Mouse (Mus musculus) adrenal gland, adult 2 months (tissue): ENCODE measurements around the gene Phf21a. TPM values are rescaled to one million over a fixed set of nuclear protein-coding genes. Genes with fewer than 3 reads are reported as not detected.

Experiments
- DNase-seq: peaks from one replicate; pipeline ENCODE4 v3.0.0; 2021
- long read RNA-seq: library from polyadenylated mRNA; stranded (forward); transcript quantifications from one replicate; pipeline ENCODE4 v2.0.0, GENCODE M21; 2021
- polyA plus RNA-seq: library from polyadenylated mRNA; depleted of rRNA; stranded (reverse); fragments of >200 nt; gene quantifications from 2 replicates; pipeline ENCODE4 v1.2.3, GENCODE M21; 2012; rRNA removed
- total RNA-seq, 2 experiments: library from RNA; stranded (reverse); gene quantifications; 2 replicates each; pipeline ENCODE4 v1.2.3; 2021

The Phf21a gene
- total RNA-seq: 10 to 100 TPM; 66.5 to 82.4 TPM
- polyA plus RNA-seq: 24.4 and 27.2 TPM in 2 replicates
- long read RNA-seq, full-length matches to known transcripts: 1 of 15 reads
- long read RNA-seq, partial matches to known transcripts: 4 of 15 reads
- long read RNA-seq, other reads (novel, unspliced or antisense): 10 of 15 reads

GRCm38 (mm10) chr2:92092817-92093216, at the start of gene Phf21a:
Gene Phf21a (plus strand): TSS chr2:92093117.
- DNase-seq: no peak

DNA sequence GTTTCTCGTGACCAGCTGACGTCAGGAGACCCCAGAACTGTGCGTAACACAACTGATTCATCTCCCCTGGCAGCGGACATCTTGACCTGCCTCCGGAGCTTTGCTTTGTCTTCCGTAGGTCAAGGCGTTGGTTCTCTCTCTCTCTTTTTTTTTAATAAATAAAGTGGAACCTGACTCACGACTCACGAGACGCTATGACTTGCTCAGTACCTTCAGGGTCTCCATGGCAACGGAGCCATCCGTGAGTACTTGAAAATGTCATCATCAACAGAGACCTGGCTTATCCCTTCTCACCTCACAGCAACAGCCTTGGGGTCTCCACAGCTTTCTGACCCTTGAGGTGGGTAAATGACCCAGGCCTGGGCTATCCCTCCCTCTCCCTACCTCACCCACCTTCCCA, 49.6 kb upstream of the Phf21a start:
- DNase-seq: no peak

DNA sequence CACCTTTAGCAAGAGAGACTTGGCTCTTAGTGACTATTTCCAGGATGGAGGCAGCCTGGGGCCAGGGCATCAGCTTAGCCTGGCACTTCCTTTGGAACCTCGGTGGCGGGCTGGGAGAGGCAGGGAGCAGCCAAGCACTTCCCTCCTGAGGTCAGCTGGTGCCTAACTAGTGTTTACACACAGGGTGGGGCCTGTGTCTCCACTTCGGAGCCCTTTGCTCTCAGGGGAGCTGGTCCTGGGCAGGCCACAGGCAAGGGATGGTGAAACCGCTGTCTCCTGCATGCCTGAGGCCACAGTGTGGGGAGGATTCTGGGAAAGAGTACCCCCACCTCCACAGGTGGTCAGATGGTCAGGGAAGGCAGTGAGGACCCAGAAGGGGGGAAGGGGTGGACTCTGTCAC, 45.3 kb upstream of the Phf21a start:
- no peak for DNase-seq

GRCm38 (mm10) chr2:92048034-92048690, 44.8 kb upstream of the Phf21a start:
- DNase-seq: no peak

- peak; percentile 23 for DNase-seq
These were observed 40.7 kb upstream of the Phf21a start for GRCm38 (mm10) chr2:92052188-92052587.

DNA sequence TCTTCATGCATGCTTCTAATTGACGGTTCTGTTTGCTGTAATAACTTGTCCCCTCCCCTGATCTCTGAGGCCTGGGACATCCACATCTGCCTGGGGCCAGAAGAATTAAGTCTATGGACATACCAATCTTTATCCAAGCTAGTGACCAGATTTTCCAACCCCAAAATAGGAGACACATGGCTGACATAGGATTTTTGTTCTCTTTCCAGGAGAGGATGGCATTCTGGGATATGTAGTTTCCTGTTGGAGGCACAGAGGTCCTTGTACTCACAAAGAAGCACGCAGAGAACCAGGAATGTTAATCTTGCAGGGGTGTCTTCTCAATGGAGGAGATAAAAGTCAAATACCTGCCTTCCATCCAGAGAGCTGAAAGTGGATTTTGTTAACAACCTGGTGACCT, 40.2 kb upstream of the Phf21a start:
- DNase-seq: no peak

GRCm38 (mm10) chr2:92055101-92055813, 37.7 kb upstream of the Phf21a start:
- peak; percentile 96 for DNase-seq

DNA sequence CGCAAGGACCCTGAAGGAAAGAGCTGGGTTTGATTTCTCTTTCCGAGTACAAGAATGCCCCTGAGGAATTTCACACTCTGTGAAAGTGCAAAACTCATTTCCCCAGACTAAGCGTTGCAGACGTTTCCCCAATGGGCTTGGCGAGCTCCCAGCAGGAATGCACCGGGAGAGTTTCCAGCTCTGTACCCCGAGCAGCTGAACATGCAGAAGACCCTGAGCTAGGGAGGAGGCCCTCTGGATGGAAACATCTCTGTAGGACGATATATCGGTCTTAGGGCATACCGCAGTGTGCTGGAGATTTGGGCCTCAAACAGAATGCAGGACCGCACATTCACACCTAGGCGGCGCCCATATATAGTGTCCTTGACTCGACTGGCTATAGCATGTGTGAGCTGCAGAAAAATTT, 37.1 kb upstream of the Phf21a start:
- peak; percentile 65 for DNase-seq

DNA sequence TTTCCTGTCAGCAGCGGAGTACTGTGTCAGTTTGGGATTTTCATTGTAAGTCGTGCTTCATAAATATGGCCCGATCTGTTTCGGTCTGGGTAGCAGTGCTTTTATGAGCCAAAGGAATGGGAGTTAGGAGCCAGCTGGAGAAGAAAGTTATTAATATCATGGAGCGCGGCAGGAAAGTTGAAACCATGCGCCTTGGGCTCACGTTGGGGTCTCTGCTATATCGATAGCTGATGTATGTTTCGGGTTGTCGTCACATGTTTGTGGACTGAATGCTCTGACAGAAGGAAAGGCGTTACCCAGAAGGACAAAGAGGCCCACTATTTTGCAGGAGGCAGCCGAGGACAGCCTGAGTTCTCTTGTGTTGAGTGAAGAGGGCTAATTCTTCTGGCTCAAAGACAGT, 36.2 kb upstream of the Phf21a start:
- DNase-seq: no peak

GRCm38 (mm10) chr2:92058469-92058868, 34.4 kb upstream of the Phf21a start:
- peak; percentile 94 for DNase-seq

GRCm38 (mm10) chr2:92058936-92059335, 34.0 kb upstream of the Phf21a start:
- DNase-seq: no peak

- peak; percentile 86 for DNase-seq
These were observed 33.3 kb upstream of the Phf21a start for GRCm38 (mm10) chr2:92059481-92060220.

DNA sequence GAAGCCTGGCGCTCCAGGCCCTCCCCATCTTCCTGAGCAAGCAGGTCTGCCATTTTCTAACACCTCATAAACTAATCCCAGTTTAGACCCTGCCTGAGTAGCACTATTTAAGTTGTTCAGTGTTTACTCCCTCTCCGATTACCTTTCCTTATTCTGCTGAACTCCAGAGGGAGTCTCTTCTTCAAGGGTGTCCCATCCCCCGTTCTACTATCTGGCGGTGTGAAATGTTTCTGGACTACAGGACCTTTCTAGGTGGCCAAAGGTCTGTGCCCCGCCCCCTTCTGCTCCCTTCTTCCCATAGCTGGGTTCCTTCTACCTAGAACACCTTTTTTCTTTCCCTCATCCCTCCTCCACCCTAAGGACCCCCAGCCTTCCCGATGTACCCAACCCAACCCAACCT, 32.6 kb upstream of the Phf21a start:
- no peak for DNase-seq

- no peak for DNase-seq
These were observed 31.6 kb upstream of the Phf21a start for GRCm38 (mm10) chr2:92061337-92061736.

GRCm38 (mm10) chr2:92063106-92063505, 29.8 kb upstream of the Phf21a start:
- DNase-seq: no peak

DNA sequence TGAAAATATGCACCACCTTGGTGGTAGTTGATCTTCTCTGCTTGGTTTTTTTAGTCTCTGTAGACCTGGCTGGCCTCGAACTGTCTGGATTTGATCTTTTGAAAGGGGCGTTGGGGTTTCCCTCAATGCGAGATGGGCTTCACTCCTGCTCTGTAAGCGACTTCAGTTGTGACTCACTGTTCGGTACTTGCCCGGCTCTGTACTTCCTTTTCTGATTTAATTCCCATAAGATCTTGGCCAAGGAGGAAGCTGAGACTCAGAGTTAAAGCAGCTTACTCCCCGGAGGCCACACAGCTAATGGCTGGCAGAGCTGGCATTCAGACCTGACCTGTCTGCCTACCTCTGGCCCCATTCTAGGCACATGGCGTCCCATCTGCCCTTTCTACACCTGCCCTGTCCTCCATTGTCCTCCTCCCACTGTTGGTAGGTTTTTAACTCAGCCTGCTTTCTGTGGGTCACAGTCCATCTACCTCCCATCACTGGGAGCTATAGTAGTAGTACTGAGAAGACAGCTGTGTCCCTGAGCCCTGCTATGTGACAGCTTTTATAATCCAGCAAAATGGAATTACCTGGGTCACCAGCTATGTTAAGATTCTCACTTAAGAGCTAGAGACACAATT, 27.5 kb upstream of the Phf21a start:
- no peak for DNase-seq

DNA sequence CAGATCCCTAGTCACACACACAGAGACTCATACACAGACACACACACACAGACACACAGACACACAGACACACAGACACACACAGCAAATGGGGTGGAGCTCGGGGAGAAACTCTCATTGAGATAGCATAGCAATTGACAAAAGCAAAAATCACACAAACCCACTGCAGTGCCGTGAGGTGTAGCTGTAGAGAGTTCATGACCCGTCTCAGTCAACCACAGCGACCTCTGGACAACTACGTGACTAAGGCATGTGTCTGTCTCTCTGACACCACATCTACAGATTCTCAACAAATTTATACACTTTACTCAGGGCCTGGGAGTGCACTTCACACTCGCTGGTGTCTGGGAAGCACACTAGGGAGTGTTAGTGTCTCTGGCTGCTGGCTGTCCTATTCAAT, 27.0 kb upstream of the Phf21a start:
- DNase-seq: no peak

- no peak for DNase-seq
These were observed 26.0 kb upstream of the Phf21a start for GRCm38 (mm10) chr2:92066899-92067298.

GRCm38 (mm10) chr2:92067600-92067999, 25.3 kb upstream of the Phf21a start:
- no peak for DNase-seq

DNA sequence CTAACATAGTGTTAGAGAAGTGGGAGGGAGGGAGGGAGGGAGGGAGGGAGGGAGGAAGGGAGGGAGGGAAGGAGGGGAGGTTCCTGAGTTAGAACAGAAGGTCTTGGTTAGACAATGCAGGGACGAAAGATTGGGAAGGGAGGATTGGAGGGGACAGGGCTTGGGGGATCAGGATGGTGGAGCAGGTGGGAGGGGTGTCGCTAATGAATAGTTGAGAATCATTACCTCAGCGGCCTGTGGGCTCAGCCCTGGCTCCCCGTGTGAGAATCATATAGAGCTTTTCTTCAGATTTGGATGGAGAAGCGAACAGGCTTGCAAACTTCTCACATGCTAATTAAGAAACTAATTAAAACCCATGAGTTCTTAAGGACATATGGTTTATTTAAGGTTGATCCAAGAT, 23.3 kb upstream of the Phf21a start:
- DNase-seq: no peak

DNA sequence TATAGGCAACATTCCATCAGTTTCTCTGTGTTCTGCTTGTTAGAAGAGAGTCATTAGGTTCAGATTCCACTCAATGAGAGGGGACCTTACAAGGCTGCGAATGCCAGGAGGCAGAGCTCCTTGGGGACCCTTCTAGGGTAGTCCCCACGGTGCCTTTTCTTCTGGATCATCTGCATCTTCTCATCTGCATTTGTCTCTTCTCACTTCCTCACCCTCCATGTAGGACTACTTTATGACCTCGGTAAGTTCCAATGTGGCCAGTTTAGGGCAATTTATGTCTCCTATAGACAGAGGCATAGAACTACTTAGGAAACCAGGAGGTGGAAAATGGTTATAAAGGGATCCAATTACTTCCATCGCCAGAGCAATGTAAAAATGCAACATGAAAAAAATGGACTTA, 21.8 kb upstream of the Phf21a start:
- DNase-seq: no peak

- no peak for DNase-seq
These were observed 16.7 kb upstream of the Phf21a start for GRCm38 (mm10) chr2:92076086-92076692.
